Mouse (Mus musculus) forebrain, embryonic 11.5 days (tissue): ENCODE data around the gene Camkmt. TPM values are rescaled to one million over a fixed set of nuclear protein-coding genes. Genes with fewer than 3 reads are reported as not detected.

Source experiments
- ATAC-seq: fragments of 200-750 bp; cut with Nextera tagmentation; replicated peaks from 2 replicates; pipeline ENCODE4 v1.8.0; 2017; ENCODE audit warnings: moderate TSS enrichment; ENCODE audit not compliant: low FRiP score
- DNase-seq: peaks from one replicate; pipeline ENCODE4 v3.0.0-alpha.2; 2017; ENCODE audit warnings: low spot score
- H3K27ac ChIP-seq: fragments of 300-500 bp; sonication (generic); 2 replicates; pipeline ENCODE4 v1.5.1; 2014; ENCODE audit warnings: low read depth, low read length
- H3K27me3 ChIP-seq: fragments of 300-500 bp; sonication (generic); 2 replicates; pipeline ENCODE4 v1.6.1; 2014; ENCODE audit warnings: mild to moderate bottlenecking, low read length, mixed read lengths; ENCODE audit not compliant: control insufficient read depth, insufficient read depth
- H3K36me3 ChIP-seq: fragments of 300-500 bp; sonication (generic); 2 replicates; pipeline ENCODE4 v1.6.1; 2014; ENCODE audit warnings: mild to moderate bottlenecking, low read length, moderate library complexity, mixed read lengths; ENCODE audit not compliant: control insufficient read depth, insufficient read depth
- H3K4me1 ChIP-seq: fragments of 300-500 bp; sonication (generic); replicated peaks from 2 replicates; pipeline ENCODE4 v1.6.1; 2014; ENCODE audit warnings: low read length, mixed read lengths; ENCODE audit not compliant: control insufficient read depth, insufficient read depth
- H3K4me2 ChIP-seq: fragments of 300-500 bp; sonication (generic); 2 replicates; pipeline ENCODE4 v1.6.1; 2014; ENCODE audit warnings: low read depth, mild to moderate bottlenecking, low read length, moderate library complexity, mixed read lengths; ENCODE audit not compliant: severe bottlenecking
- H3K4me3 ChIP-seq: fragments of 300-500 bp; sonication (generic); 2 replicates; pipeline ENCODE4 v1.5.1; 2014; ENCODE audit warnings: low read depth, low read length
- H3K9ac ChIP-seq: fragments of 300-500 bp; sonication (generic); 2 replicates; pipeline ENCODE4 v1.6.1; 2014; ENCODE audit warnings: low read length
- H3K9me3 ChIP-seq: fragments of 300-500 bp; sonication (generic); 2 replicates; pipeline ENCODE4 v1.6.1; 2016; ENCODE audit warnings: low read length, mixed read lengths; ENCODE audit not compliant: control insufficient read depth
- WGBS: fragments of 180-500 bp; shearing (Covaris S2); extraction: QIAGEN DNeasy Blood & Tissue Kit; methylation state at CpG from one replicate; pipeline ENCODE4 v1.1.7; 2014; 5-methylcytosine and 5-hydroxymethylcytosine counted together
- polyA plus RNA-seq: library from polyadenylated mRNA; unstranded; fragments of >200 nt; fragmentation: Nextera tagmentation; extraction: Ambion mirVana; gene quantifications from 2 replicates; pipeline ENCODE4 v1.2.1, GENCODE M21; 2014

The Camkmt gene
- polyA plus RNA-seq, 1 experiment from 2014 or later: 15.9 TPM

- Histone ChIP-seq H3K36me3 (no peaks in the 10 kb centered on the region), H3K27me3 (no peaks in the 10 kb centered on the region), H3K4me1 (no peaks in the 10 kb centered on the region; the same call in 1 of the 2 replicates), H3K4me2 (no peak overlapping the region), H3K27ac (no peak overlapping the region), H3K9ac (no peak overlapping the region), H3K4me3 (no peak overlapping the region), H3K9me3 (no peaks in the 10 kb centered on the region)
- ATAC-seq (no peak), DNase-seq (no peak)
- 68% methylated on average over 10 of the region's 10 CpGs for WGBS
These were observed 285.2 kb downstream of the Camkmt start for GRCm38 (mm10) chr17:85375523-85375922.

- WGBS: 91% methylated on average over 8 of the region's 8 CpGs
- DNase-seq: no peak
- no peak for ATAC-seq
- H3K27me3 ChIP-seq: no peaks in the 10 kb centered on the region
- no peaks in the 10 kb centered on the region; the same call in 1 of the 2 replicates for H3K4me1 ChIP-seq
- H3K36me3 ChIP-seq: no peaks in the 10 kb centered on the region
- H3K4me2 ChIP-seq: no peak overlapping the region
- H3K9me3 ChIP-seq: no peaks in the 10 kb centered on the region
- no peak overlapping the region for H3K27ac ChIP-seq
- H3K9ac ChIP-seq: no peak overlapping the region
- no peak overlapping the region for H3K4me3 ChIP-seq
These were observed 287.1 kb downstream of the Camkmt start for GRCm38 (mm10) chr17:85377496-85377895.

GRCm38 (mm10) chr17:85379101-85379500 is 288.7 kb downstream of the Camkmt start:
- Histone ChIP-seq H3K27ac (no peak overlapping the region), H3K9me3 (no peaks in the 10 kb centered on the region), H3K9ac (no peak overlapping the region), H3K27me3 (no peaks in the 10 kb centered on the region), H3K4me2 (no peak overlapping the region), H3K36me3 (no peaks in the 10 kb centered on the region), H3K4me3 (no peak overlapping the region), H3K4me1 (no peaks in the 10 kb centered on the region; the same call in 1 of the 2 replicates)
- 92% methylated on average over 7 of the region's 7 CpGs for WGBS
- DNase-seq (no peak), ATAC-seq (no peak)

- Histone ChIP-seq H3K4me1 (no peaks in the 10 kb centered on the region; the same call in 1 of the 2 replicates), H3K4me2 (no peak overlapping the region), H3K36me3 (no peaks in the 10 kb centered on the region), H3K27ac (no peak overlapping the region), H3K27me3 (no peaks in the 10 kb centered on the region), H3K9me3 (no peaks in the 10 kb centered on the region), H3K4me3 (no peak overlapping the region), H3K9ac (no peak overlapping the region)
- WGBS: 81% methylated on average over 8 of the region's 8 CpGs
- DNase-seq (no peak), ATAC-seq (no peak)
These were observed 291.3 kb downstream of the Camkmt start for GRCm38 (mm10) chr17:85381578-85382223.

GRCm38 (mm10) chr17:85382344-85382743 is 292.0 kb downstream of the Camkmt start:
- Histone ChIP-seq H3K9me3 (no peaks in the 10 kb centered on the region), H3K27me3 (no peaks in the 10 kb centered on the region; the same call in 1 of the 2 replicates), H3K27ac (no peak overlapping the region), H3K36me3 (no peaks in the 10 kb centered on the region), H3K9ac (no peak overlapping the region), H3K4me1 (no peaks in the 10 kb centered on the region; the same call in 1 of the 2 replicates), H3K4me2 (no peak overlapping the region), H3K4me3 (no peak overlapping the region)
- 78% methylated on average over 4 of the region's 4 CpGs for WGBS
- no peak for DNase-seq
- no peak for ATAC-seq

- Histone ChIP-seq H3K4me2 (no peak overlapping the region), H3K27me3 (no peaks in the 10 kb centered on the region; the same call in 1 of the 2 replicates), H3K27ac (no peak overlapping the region), H3K4me3 (no peak overlapping the region), H3K36me3 (no peaks in the 10 kb centered on the region), H3K9me3 (no peaks in the 10 kb centered on the region), H3K4me1 (no peaks in the 10 kb centered on the region; the same call in 1 of the 2 replicates), H3K9ac (no peak overlapping the region)
- WGBS: 89% methylated on average over 6 of the region's 6 CpGs
- no peak for DNase-seq
- no peak for ATAC-seq
These were observed 292.6 kb downstream of the Camkmt start for GRCm38 (mm10) chr17:85382906-85383305.

GRCm38 (mm10) chr17:85393091-85393890 is 302.9 kb downstream of the Camkmt start:
- Histone ChIP-seq H3K9me3 (no peaks in the 10 kb centered on the region), H3K4me2 (peak overlapping the region; percentile 32; the same call in 1 of the 2 replicates), H3K36me3 (no peaks in the 10 kb centered on the region), H3K4me3 (no peak overlapping the region), H3K27me3 (peaks cover 2% of the 10 kb centered on the region; the same call in 1 of the 2 replicates), H3K4me1 (peaks cover 18% of the 10 kb centered on the region; the same call in 1 of the 2 replicates), H3K27ac (peak overlapping the region; percentile 70), H3K9ac (no peak overlapping the region)
- peak; percentile 59 for DNase-seq
- peak; percentile 72 for ATAC-seq
- WGBS: 19% methylated on average over 16 of the region's 16 CpGs

- peaks cover 18% of the 10 kb centered on the region; the same call in 1 of the 2 replicates for H3K4me1 ChIP-seq
- H3K27me3 ChIP-seq: peaks cover 2% of the 10 kb centered on the region; the same call in 1 of the 2 replicates
- no peak overlapping the region for H3K4me3 ChIP-seq
- WGBS: 24% methylated on average over 7 of the region's 7 CpGs
- no peaks in the 10 kb centered on the region for H3K9me3 ChIP-seq
- H3K27ac ChIP-seq: peak overlapping the region; percentile 70
- DNase-seq (no peak), ATAC-seq (peak; percentile 70)
- H3K9ac ChIP-seq: no peak overlapping the region
- peak overlapping the region; percentile 32; the same call in 1 of the 2 replicates for H3K4me2 ChIP-seq
- no peaks in the 10 kb centered on the region for H3K36me3 ChIP-seq
These were observed 303.6 kb downstream of the Camkmt start for GRCm38 (mm10) chr17:85393891-85394321.
